Mouse (Mus musculus) CH12.LX (cell line): ENCODE results near the gene H2al1b. TPM values are rescaled to one million over a fixed set of nuclear protein-coding genes. Genes with fewer than 3 reads are reported as not detected.
"Not testable (repeated sequence)": the region's sequence is repeated elsewhere in the genome, so short reads cannot be mapped to it uniquely, and the experiment has no call there.

Experiments
- DNase-seq: peaks from one replicate; pipeline ENCODE4 v3.0.0-alpha.2; 2013; ENCODE audit errors: extremely low read depth
- H3K27ac ChIP-seq: 2 replicates; pipeline ENCODE4 v1.5.1; 2012; ENCODE audit warnings: low read depth, mild to moderate bottlenecking, control low read depth, moderate library complexity; ENCODE audit not compliant: insufficient read depth
- H3K27me3 ChIP-seq: replicated peaks from 2 replicates; pipeline ENCODE3; 2012; ENCODE audit warnings: inconsistent platforms
- H3K36me3 ChIP-seq, 2 experiments: replicated peaks in 1 of 2; 2 replicates each; pipeline versions ENCODE3 to v1.6.1; 2012; ENCODE audit warnings: inconsistent platforms in 1 of 2, low read length in 1 of 2, mild to moderate bottlenecking in 1 of 2, mixed read lengths in 1 of 2, moderate library complexity in 1 of 2; ENCODE audit not compliant: control insufficient read depth in 1 of 2, insufficient read depth in 1 of 2
- H3K4me1 ChIP-seq, 2 experiments: 2 replicates each; pipeline ENCODE4 v1.6.1; 2012; ENCODE audit warnings: inconsistent platforms in 1 of 2, moderate library complexity in 1 of 2; ENCODE audit not compliant: insufficient read depth in 2 of 2, control insufficient read depth in 1 of 2
- H3K4me2 ChIP-seq: 2 replicates; pipeline ENCODE4 v1.6.1; 2012; ENCODE audit warnings: low read depth, mild to moderate bottlenecking, control low read depth; ENCODE audit not compliant: poor library complexity, insufficient read depth, severe bottlenecking
- H3K4me3 ChIP-seq, 3 experiments: fragments of 150-350 bp in 1 of 3; sonication (generic) in 1 of 3; replicated peaks in 1 of 3; 2 replicates each; pipeline versions ENCODE3 to v1.5.1; 2011 to 2012; ENCODE audit warnings: low read depth in 2 of 3, low read length in 2 of 3, mild to moderate bottlenecking in 2 of 3, moderate library complexity in 2 of 3, control low read depth in 1 of 3, improper control_type of control experiment in 1 of 3, inconsistent platforms in 1 of 3, mixed read lengths in 1 of 3; ENCODE audit not compliant: poor library complexity in 1 of 3
- H3K79me2 ChIP-seq: replicated peaks from 2 replicates; pipeline ENCODE4 v1.6.1; 2012; ENCODE audit warnings: mild to moderate bottlenecking, moderate library complexity; ENCODE audit not compliant: control insufficient read depth, poor library complexity, insufficient read depth, severe bottlenecking; ENCODE audit errors: extremely low read depth
- H3K9ac ChIP-seq: 2 replicates; pipeline ENCODE4 v1.6.1; 2012; ENCODE audit warnings: low read depth, mild to moderate bottlenecking, control low read depth, moderate library complexity; ENCODE audit not compliant: insufficient read depth
- H3K9me3 ChIP-seq: replicated peaks from 2 replicates; pipeline ENCODE3; 2012; ENCODE audit warnings: low read length, inconsistent platforms, mixed read lengths
- CHD2 ChIP-seq: IDR thresholded peaks from 2 replicates; pipeline ENCODE4 v1.6.1; 2011; ENCODE audit warnings: low read length, improper control_type of control experiment
- E2F4 ChIP-seq: IDR thresholded peaks from 2 replicates; pipeline ENCODE4 v1.6.1; 2011; ENCODE audit warnings: low read depth, low read length, improper control_type of control experiment; ENCODE audit not compliant: insufficient replicate concordance
- ELF1 ChIP-seq: IDR thresholded peaks from 2 replicates; pipeline ENCODE4 v1.6.1; 2014; ENCODE audit warnings: low read depth, mild to moderate bottlenecking, inconsistent platforms, low read length, improper control_type of control experiment
- EP300 ChIP-seq: IDR thresholded peaks from 2 replicates; pipeline ENCODE4 v1.6.1; 2011; ENCODE audit warnings: low read length, improper control_type of control experiment
- GABPA ChIP-seq: IDR thresholded peaks from 2 replicates; pipeline ENCODE4 v1.6.1; 2012; ENCODE audit warnings: low read depth, low read length, improper control_type of control experiment, inconsistent platforms; ENCODE audit not compliant: insufficient replicate concordance
- HCFC1 ChIP-seq: IDR thresholded peaks from 2 replicates; pipeline ENCODE4 v1.6.1; 2012; ENCODE audit warnings: low read depth, mild to moderate bottlenecking, inconsistent platforms, low read length, improper control_type of control experiment
- MAFK ChIP-seq: IDR thresholded peaks from 2 replicates; pipeline ENCODE4 v1.6.1; 2011; ENCODE audit warnings: low read length, improper control_type of control experiment; ENCODE audit not compliant: insufficient replicate concordance
- NELFE ChIP-seq: IDR thresholded peaks from 2 replicates; pipeline ENCODE4 v1.6.1; 2011; ENCODE audit warnings: low read depth, low read length, improper control_type of control experiment
- SIN3A ChIP-seq: IDR thresholded peaks from 2 replicates; pipeline ENCODE4 v1.6.1; 2012; ENCODE audit warnings: low read length, improper control_type of control experiment, inconsistent platforms
- ZMIZ1 ChIP-seq: IDR thresholded peaks from 2 replicates; pipeline ENCODE4 v1.6.1; 2012; ENCODE audit warnings: low read depth, mild to moderate bottlenecking, inconsistent platforms, low read length, improper control_type of control experiment
- ZNF384 ChIP-seq: IDR thresholded peaks from 2 replicates; pipeline ENCODE4 v1.6.1; 2012; ENCODE audit warnings: low read depth, low read length, improper control_type of control experiment, inconsistent platforms
- dilution Hi-C: fragments of 300-500 bp; cut with MboI; formaldehyde crosslinking; loops from 2 replicates; pipeline ENCODE4 v1.14.3; 2020; ENCODE audit warnings: low sequenced_read_pairs; ENCODE audit not compliant: extremely low pct_unique_long_range_greater_than_20kb, extremely low pct_ligation_motif_present
- in situ Hi-C: fragments of 300-500 bp; cut with MboI; formaldehyde crosslinking; loops from 3 replicates; pipeline ENCODE4 v1.14.3; 2019; ENCODE audit warnings: low sequenced_read_pairs, low pct_ligation_motif_present, low pct_unique_long_range_greater_than_20kb, mixed read lengths
- polyA plus RNA-seq: library from polyadenylated mRNA; unstranded; fragments of >175 nt; gene quantifications from 2 replicates; pipeline ENCODE4 v1.2.1, GENCODE M21; 2012; ENCODE audit warnings: low read depth; ENCODE audit not compliant: insufficient read length
- total RNA-seq, 2 experiments: library from RNA; depleted of rRNA; stranded (reverse); fragments of 300-350 nt in 1 of 2; fragments of >200 nt in 1 of 2; gene quantifications; 2 replicates each; pipeline ENCODE4 v1.2.3; 2012 to 2014

H2al1b gene
- total and polyA plus RNA-seq, 3 experiments: not detected

DNA sequence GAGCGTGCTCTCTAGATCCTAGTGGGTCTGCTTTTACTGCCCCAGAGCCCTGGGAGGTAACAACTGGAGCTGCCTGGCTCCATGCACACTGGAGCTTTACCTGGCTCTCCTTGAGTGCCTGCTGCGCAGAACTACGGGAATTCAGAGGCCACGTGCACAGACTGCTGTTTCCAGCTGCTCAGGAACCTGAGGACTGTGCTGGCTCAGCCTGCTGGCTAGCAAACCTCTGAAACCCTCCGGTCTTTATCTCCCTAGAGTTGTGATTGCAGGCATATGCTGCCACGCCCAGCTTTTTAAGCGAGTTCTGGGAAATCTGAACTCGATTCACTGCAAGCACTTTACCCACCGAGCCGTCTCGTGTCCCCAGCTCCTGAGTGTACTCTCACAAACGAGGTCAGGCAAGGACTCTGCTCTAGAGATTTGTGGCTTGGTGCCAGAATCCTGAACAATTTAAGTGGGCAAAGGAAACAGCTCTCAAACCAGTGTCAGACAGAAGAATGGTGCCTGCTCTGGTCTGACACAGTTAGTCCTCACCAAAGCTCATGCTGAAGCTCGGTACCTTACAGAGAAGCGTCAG lies 13.8 kb upstream of the H2al1b start:
- no peaks in the 10 kb centered on the region for H3K9me3 ChIP-seq
- in situ Hi-C loops (no loop called here), dilution Hi-C loops (no loop called here)
- H3K4me2 ChIP-seq: no peak overlapping the region
- no peak for DNase-seq
- H3K27ac ChIP-seq: no peak overlapping the region
- no peaks in the 10 kb centered on the region for H3K27me3 ChIP-seq
- no peak overlapping the region for H3K9ac ChIP-seq
- no peaks in the 10 kb centered on the region for H3K79me2 ChIP-seq
- H3K4me3 ChIP-seq: no peak overlapping the region
- no peak for TF ChIP-seq EP300
- TF ChIP-seq HCFC1: no peak
- no peaks in the 10 kb centered on the region for H3K4me1 ChIP-seq
- H3K36me3 ChIP-seq: no peaks in the 10 kb centered on the region

DNA sequence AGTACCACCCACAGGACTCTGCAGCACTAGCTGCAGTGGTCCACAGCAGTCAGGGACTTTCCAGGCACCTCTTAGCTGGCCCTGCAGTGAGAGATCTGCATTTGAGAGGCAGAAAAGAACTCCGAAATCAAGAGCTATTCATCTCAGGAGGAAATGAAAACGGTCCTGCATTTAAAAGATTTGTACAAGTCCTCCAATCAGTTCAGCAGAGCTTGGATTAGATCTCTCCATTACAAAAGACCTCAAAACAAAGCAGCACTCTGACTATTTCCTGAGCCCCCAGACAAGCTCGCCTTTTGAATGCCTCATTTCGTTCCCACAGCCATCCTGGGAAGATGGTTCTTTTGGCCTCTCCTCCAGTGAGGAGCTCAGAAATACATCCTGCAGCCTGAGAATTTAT lies 13.0 kb upstream of the H2al1b start:
- dilution Hi-C loops (no loop called here), in situ Hi-C loops (no loop called here)
- no peak overlapping the region for H3K27ac ChIP-seq
- no peaks in the 10 kb centered on the region for H3K9me3 ChIP-seq
- no peaks in the 10 kb centered on the region for H3K36me3 ChIP-seq
- TF ChIP-seq SIN3A (no peak), E2F4 (no peak), ZMIZ1 (no peak), GABPA (no peak), MAFK (no peak), CHD2 (no peak), NELFE (no peak), ELF1 (no peak), ZNF384 (no peak)
- no peak for DNase-seq
- no peak overlapping the region for H3K9ac ChIP-seq
- no peak overlapping the region for H3K4me2 ChIP-seq
- H3K79me2 ChIP-seq: no peaks in the 10 kb centered on the region
- H3K4me3 ChIP-seq: no peak overlapping the region
- H3K27me3 ChIP-seq: no peaks in the 10 kb centered on the region
- no peaks in the 10 kb centered on the region for H3K4me1 ChIP-seq

DNA sequence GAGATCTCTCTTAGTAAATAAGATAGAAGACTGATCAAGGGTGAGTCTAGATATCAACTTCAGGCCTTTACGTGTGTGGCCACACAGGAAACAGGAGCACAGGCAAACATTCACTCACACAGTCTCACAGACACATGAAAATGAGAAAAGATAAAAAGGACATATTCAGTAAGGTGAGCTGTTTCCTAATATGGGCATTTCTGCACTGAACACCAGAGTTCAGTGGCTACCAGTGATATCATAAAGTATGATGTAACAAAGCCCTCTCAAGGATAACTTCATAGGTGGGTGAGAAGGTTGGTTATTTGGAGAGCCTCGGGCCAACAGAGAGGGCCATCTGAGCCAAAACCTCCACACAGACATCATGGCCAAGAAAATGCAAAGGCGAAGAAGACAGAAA lies 3.3 kb upstream of the H2al1b start, which contains the start of gene H2al1a:
Gene H2al1a (plus strand): TSS at position 301 of the 400 bp plus-strand sequence.
- H3K4me3 ChIP-seq, H3K36me3 ChIP-seq, H3K27ac ChIP-seq, in situ Hi-C loops, H3K4me2 ChIP-seq, H3K4me1 ChIP-seq, H3K79me2 ChIP-seq, H3K9ac ChIP-seq, H3K27me3 ChIP-seq, DNase-seq, dilution Hi-C loops, H3K9me3 ChIP-seq: not testable (repeated sequence)

DNA sequence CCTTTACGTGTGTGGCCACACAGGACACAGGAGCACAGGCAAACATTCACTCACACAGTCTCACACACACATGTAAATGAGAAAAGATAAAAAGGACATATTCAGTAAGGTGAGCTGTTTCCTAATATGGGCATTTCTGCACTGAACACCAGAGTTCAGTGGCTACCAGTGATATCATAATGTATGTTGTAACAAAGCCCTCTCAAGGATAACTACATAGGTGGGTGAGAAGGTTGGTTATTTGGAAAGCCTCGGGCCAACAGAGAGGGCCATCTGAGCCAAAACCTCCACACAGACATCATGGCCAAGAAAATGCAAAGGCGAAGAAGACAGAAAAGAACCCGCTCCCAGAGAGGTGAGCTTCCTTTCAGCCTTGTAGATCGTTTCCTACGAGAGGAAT lies 3.1 kb downstream of the H2al1b start, which contains the start of gene H2al1c:
Gene H2al1c (plus strand): TSS at position 301 of the 400 bp plus-strand sequence.
- H3K4me1 ChIP-seq, H3K79me2 ChIP-seq, H3K27ac ChIP-seq, H3K9me3 ChIP-seq, H3K4me2 ChIP-seq, H3K27me3 ChIP-seq, DNase-seq, dilution Hi-C loops, H3K36me3 ChIP-seq, in situ Hi-C loops, H3K4me3 ChIP-seq, H3K9ac ChIP-seq: not testable (repeated sequence)

DNA sequence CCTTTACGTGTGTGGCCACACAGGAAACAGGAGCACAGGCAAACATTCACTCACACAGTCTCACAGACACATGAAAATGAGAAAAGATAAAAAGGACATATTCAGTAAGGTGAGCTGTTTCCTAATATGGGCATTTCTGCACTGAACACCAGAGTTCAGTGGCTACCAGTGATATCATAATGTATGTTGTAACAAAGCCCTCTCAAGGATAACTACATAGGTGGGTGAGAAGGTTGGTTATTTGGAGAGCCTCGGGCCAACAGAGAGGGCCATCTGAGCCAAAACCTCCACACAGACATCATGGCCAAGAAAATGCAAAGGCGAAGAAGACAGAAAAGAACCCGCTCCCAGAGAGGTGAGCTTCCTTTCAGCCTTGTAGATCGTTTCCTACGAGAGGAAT lies 6.3 kb downstream of the H2al1b start, which contains the start of gene H2al1d:
Gene H2al1d (plus strand): TSS at position 301 of the 400 bp plus-strand sequence.
- H3K4me1 ChIP-seq, H3K9me3 ChIP-seq, DNase-seq, H3K27ac ChIP-seq, dilution Hi-C loops, H3K36me3 ChIP-seq, H3K27me3 ChIP-seq, H3K79me2 ChIP-seq, in situ Hi-C loops, H3K4me2 ChIP-seq, H3K9ac ChIP-seq, H3K4me3 ChIP-seq: not testable (repeated sequence)
